Mouse (Mus musculus): Measurements from ENCODE around the gene Gcnt1.

DNA sequence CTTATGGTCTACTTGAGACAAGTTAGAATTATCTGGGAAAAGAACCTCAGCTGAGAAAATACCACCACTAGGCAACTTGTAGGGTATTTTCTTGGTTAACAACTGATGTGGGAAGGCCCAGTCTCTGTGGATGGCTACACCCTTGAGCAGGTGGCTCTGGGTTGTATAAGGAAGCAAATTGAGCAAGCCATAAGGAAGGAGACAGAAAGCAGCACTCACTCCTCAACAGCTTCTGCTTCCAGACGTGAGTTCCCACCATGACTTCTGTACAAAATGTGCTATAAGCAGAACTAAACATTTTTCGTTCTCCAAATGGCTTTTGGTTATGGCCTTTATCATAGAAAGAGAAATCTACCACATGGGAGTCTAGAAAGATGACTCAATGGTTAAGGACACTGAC lies 58.2 kb downstream of the Gcnt1 start:
- no peak for TF ChIP-seq CTCF (IDR thresholded peaks at IDR 0.05; ENCODE audit: borderline replicate concordance, insufficient read depth, low read depth, low read length)
- no peak for TF ChIP-seq POLR2A (IDR thresholded peaks at IDR 0.05; ENCODE audit: borderline replicate concordance, insufficient read depth, low read length)
